Mouse (Mus musculus) neutrophil, adult 83 days (primary cell): Measurements from ENCODE around the gene Slain2. TPM values are rescaled to one million over a fixed set of nuclear protein-coding genes. Genes with fewer than 3 reads are reported as not detected.

Experiments
- total RNA-seq, 2 experiments: library from RNA; stranded (reverse); gene quantifications; one replicate each; pipeline ENCODE4 v1.2.4; 2023

Gene Slain2
- 10 to 100 TPM; 67.6 to 75.1 TPM for total RNA-seq

DNA sequence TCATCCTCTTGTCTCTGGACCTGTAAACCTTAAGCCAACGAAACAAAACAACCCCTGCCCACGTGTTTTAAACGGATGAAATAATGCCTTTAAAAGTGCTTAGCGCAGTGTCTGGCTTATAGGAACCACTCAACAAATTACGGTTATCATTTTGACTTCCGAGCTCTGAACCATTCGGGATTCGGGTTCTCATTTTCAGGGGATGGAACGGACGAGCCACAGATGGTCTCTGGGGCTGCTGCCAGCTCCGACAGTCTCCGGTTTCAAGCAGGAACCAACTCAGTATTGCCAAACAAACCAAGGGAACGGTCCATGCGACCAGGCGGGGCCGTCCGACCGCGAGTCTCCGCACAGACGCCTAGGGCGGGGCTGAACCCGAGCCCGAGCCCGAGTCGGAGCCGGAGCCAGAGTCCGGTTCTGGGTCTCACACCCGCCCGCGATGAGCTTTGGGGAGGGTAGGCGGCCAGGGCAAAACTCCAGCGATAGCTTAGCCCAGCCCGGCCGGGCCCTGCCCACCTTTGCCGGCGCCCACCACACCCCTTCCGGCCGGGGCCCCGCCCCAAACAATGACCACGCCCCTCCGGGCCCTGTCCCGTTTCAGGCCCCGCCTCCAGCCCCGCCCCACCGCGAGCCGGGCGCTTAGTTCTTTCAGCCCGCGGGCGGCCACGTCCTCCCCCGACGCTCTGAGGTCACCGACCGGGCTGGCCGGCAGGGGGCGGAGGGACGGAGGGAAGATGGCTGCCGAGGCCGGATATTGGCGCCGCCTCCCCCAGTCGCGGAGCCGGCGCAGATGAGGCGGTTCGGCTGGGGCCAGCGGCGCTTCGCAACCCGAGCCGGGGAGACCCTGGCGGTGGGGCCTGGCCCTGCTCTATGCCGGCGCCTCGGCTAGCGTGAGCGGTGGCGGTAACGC, at the start of gene Slain2:
TSS of gene Slain2 (plus strand) at position 657 of the 910 bp plus-strand sequence.

DNA sequence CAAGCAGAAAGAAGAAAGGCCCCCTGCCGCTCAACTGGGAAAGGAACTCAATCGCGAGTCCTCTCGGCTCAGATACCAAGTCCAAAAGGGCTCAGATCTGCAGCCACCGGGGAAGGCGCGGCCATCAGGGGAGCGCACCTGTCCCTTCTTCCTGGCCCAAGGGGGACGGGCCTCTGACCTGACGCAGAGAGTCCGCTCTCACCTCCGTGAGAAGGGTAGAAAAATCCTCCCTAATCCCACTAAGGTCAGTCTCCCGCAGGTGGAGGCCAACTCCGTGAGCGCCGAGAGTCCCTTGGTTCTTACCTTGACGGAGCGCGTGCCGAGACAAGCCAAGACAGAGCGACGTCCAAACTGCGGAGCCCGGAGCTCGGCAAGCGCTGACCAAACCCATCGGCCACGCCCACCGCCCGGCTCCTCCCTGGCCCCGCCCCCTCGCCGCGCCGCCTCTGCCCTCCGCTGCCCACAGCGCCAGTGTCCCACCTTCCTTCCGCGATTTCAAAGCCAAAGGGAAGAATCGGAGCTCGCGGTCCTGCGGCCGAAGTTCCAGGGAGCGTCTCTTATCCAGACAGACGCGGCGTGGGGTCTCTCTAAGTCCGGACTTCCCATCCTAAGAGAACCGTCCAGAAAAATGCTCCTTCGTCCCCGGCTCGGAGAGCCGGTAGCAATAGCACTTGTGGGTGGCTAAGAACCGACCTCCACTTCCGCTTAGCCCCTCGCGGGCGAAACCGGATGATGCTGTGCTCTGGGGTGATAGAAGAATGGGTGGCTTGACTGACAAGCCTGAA, 45.8 kb upstream of the Slain2 start, which contains the start of gene Tec:
TSS of gene Tec (minus strand) at position 393 of the 785 bp plus-strand sequence.

DNA sequence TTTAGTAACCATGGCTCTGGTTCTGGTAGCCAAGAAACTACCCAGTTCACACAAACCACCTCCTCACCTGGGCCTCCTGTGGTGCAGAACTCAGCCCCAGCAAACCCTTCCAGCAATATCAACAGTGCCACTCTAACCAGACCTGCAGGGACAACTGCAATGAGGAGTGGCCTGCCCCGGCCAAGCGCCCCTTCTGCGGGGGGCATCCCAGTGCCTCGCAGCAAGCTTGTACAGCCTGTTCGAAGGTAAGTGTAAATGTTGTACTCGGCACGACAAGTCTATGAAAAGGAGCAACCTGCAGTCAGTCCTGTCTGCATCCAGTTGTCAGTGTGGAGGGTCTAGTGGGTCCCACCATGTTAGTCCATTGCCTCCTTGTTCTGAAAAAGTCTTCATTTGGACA, 60.5 kb downstream of the Slain2 start, which contains the start of gene Gm10135:
TSS of gene Gm10135 (minus strand) at position 101 of the 400 bp plus-strand sequence.

DNA sequence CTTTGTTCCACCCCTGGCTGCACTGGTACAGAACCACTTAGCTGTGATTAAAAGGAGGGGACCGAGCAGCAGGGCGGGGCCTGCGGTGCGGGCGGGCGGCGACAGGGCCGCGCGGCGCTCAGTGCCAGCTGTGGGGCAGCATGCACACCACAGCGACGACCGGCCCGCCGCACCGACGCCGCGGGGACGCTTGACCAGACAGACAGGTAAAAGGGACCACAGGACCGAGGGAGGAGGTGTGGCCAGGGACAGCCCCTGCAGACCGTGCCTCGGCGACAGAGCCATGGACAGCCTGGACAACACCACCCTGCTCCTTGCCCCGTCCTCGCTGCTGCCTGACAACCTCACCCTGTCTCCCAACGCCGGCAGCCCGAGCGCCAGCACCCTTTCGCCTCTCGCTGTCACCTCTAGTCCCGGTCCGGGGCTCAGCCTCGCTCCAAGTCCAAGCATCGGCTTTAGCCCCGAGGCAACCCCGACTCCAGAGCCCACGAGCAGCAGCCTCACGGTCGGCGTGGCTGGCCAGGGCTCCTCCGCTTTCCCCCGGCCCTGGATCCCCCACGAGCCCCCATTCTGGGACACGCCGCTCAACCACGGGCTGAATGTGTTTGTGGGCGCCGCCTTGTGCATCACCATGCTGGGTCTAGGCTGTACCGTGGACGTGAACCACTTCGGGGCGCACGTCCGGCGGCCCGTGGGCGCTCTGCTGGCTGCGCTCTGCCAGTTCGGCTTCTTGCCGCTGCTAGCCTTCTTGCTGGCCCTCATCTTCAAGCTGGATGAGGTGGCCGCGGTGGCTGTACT, 92.9 kb downstream of the Slain2 start, which contains the start of gene Slc10a4:
TSS of gene Slc10a4 (plus strand) at position 100 of the 798 bp plus-strand sequence.

Other genes with a start within 250 kb of the Slain2 start
- 1 to 10 TPM in 1 of 2 experiments, under 1 TPM in 1; 0.75 to 1.1 TPM for gene Txk, start 161.5 kb upstream of the Slain2 start, total RNA-seq
- 10 to 100 TPM; 23.0 to 29.9 TPM for gene Tec, start 45.8 kb upstream of the Slain2 start, total RNA-seq
- gene Gm10135, start 60.4 kb downstream of the Slain2 start, total RNA-seq = not detected
- gene Slc10a4, start 92.6 kb downstream of the Slain2 start, total RNA-seq = not detected